Mouse (Mus musculus): ENCODE measurements around the gene Rab3gap1. TPM values are rescaled to one million over a fixed set of nuclear protein-coding genes. Genes with fewer than 3 reads are reported as not detected.

The Rab3gap1 gene
- 68.9 TPM for polyA plus RNA-seq (2017; shearing (Covaris generic))

DNA sequence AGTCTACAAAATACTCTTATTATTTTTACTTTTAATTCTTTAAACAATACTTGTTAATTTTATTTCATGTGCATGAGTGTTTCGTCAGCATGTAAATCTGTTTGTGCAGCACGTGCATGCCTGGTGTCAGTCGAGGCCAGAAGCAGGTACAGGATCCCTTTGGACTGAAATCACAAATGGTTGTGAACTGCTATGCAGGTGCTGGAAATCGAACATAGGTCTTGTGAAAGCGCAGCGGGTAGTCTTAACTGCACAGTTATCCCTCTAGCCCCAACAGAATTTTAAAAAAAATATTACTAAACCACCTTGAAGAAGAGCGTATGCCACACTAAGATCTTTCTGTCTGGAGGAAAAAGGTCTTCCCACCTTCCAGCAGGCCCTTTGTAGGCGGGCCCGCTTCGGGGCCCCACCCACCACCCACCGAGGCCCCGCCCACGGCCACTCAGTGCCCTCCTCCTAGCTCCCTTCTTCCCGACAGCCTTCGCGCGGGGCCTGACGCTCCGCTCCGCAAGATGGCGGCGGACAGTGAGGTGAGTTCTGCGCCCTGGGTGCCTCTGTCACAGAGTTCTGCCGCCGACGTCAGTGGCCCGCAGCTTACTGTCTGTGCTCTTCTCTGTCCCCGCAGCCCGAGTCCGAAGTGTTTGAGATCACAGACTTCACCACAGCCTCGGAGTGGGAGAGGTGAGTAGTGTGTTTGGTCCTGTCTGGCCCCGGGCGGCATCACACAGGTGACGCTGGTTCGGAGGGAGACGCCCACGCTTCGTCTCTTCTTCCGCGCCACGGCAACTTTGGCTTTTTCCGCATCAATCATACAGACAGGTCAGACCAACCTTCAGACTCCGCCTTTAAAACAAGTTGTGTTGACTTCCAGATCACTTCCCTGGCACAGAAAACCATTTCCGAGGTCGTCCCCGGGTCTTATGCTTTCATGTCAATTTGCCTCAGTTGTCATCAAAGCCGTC, at the start of gene Rab3gap1:
Gene Rab3gap1 (plus strand): TSS at position 474 of the 962 bp plus-strand sequence.

DNA sequence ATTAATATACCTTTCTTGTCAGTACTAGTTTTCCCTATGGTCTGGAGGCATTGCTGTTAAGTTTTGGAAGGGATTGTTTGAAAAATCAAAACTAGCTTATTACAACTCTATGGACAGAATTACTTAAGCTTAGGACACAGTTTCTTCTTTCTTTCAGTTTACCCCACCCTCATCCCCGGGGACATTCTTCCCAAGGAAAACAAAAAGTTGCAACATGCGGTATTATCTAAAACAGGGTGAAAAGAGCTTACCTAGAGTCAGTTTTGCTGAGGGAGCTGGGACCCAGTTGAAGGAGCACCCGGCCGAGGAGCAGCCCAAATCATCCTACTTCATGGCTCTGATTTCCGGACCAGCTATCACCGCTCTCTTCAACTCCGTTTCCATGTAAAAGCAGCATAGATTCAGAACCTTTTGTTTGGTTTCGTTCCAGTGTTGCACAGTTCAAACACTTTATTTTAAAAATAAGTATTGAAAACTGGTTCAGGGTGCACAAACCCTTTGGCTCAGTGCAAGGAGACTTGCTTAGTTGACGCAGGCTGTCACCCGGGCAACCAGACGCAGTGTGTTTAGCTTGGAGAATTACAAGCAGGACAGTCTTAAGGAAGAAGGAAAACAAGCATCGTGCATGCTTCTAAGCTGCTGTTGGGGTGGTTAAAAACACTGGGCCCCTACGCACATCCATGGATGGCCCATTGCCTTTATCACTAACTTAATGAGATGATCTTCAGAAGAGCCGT, 13.9 kb upstream of the Rab3gap1 start, which contains the start of gene Map3k19:
Gene Map3k19 (minus strand): TSS at position 546 of the 737 bp plus-strand sequence.

Other genes with a start within 250 kb of the Rab3gap1 start
- not detected for gene Tmem163, start 189.2 kb upstream of the Rab3gap1 start, polyA plus RNA-seq (2017; shearing (Covaris generic))
- not detected for gene Acmsd, start 139.4 kb upstream of the Rab3gap1 start, polyA plus RNA-seq (2017; shearing (Covaris generic))
- 122 TPM for gene Ccnt2, start 94.6 kb upstream of the Rab3gap1 start, polyA plus RNA-seq (2017; shearing (Covaris generic))
- 0.77 TPM for gene Map3k19, start 13.7 kb upstream of the Rab3gap1 start, polyA plus RNA-seq (2017; shearing (Covaris generic))
- gene Zranb3, start 234.3 kb downstream of the Rab3gap1 start, polyA plus RNA-seq (2017; shearing (Covaris generic)): 1.9 TPM
- gene R3hdm1, start 234.5 kb downstream of the Rab3gap1 start, polyA plus RNA-seq (2017; shearing (Covaris generic)): 88.7 TPM